Mouse (Mus musculus) liver, embryonic 11.5 days (tissue): ENCODE data around the gene Mxd4. TPM values are rescaled to one million over a fixed set of nuclear protein-coding genes. Genes with fewer than 3 reads are reported as not detected.
A peak's percentile ranks its signal among the peaks of the same experiment; 100 is the strongest.

Source experiments
- ATAC-seq: fragments of 200-750 bp; cut with Nextera tagmentation; replicated peaks from 2 replicates; pipeline ENCODE4 v1.8.0; 2017; ENCODE audit warnings: moderate number of reproducible peaks, mild to moderate bottlenecking, moderate TSS enrichment, moderate library complexity; ENCODE audit not compliant: low FRiP score
- DNase-seq: peaks from one replicate; pipeline ENCODE4 v3.0.0-alpha.2; 2017; ENCODE audit warnings: low spot score
- H3K27ac ChIP-seq: fragments of 300-500 bp; sonication (generic); 2 replicates; pipeline ENCODE4 v1.5.1; 2014; ENCODE audit warnings: mild to moderate bottlenecking, low read depth, low read length, control low read depth
- H3K27me3 ChIP-seq: fragments of 300-500 bp; sonication (generic); replicated peaks from 2 replicates; pipeline ENCODE4 v1.6.1; 2014; ENCODE audit warnings: low read length, mixed read lengths; ENCODE audit not compliant: control insufficient read depth, insufficient read depth
- H3K36me3 ChIP-seq: fragments of 300-500 bp; sonication (generic); 2 replicates; pipeline ENCODE4 v1.6.1; 2014; ENCODE audit warnings: mild to moderate bottlenecking, low read length, moderate library complexity, mixed read lengths; ENCODE audit not compliant: control insufficient read depth, insufficient read depth
- H3K4me1 ChIP-seq: fragments of 300-500 bp; sonication (generic); replicated peaks from 2 replicates; pipeline ENCODE4 v1.6.1; 2014; ENCODE audit warnings: low read length, mixed read lengths; ENCODE audit not compliant: control insufficient read depth, insufficient read depth
- H3K4me2 ChIP-seq: fragments of 300-500 bp; sonication (generic); 2 replicates; pipeline ENCODE4 v1.6.1; 2014; ENCODE audit warnings: mild to moderate bottlenecking, control low read depth, moderate library complexity
- H3K4me3 ChIP-seq: fragments of 300-500 bp; sonication (generic); 2 replicates; pipeline ENCODE4 v1.5.1; 2014; ENCODE audit warnings: low read depth, low read length, control low read depth
- H3K9ac ChIP-seq: fragments of 300-500 bp; sonication (generic); 2 replicates; pipeline ENCODE4 v1.6.1; 2014; ENCODE audit warnings: low read depth, low read length, control low read depth
- H3K9me3 ChIP-seq: fragments of 300-500 bp; sonication (generic); 2 replicates; pipeline ENCODE4 v1.6.1; 2016; ENCODE audit warnings: low read length, inconsistent platforms, mixed read lengths; ENCODE audit not compliant: control insufficient read depth
- WGBS: fragments of 180-500 bp; shearing (Covaris S2); extraction: QIAGEN DNeasy Blood & Tissue Kit; methylation state at CpG from one replicate; pipeline ENCODE4 v1.1.7; 2014; 5-methylcytosine and 5-hydroxymethylcytosine counted together
- polyA plus RNA-seq: library from polyadenylated mRNA; unstranded; fragments of >200 nt; fragmentation: Nextera tagmentation; extraction: Ambion mirVana; gene quantifications from 2 replicates; pipeline ENCODE4 v1.2.1, GENCODE M21; 2014

Mxd4 gene
- polyA plus RNA-seq, 1 experiment from 2014 or later = 12.5 TPM

DNA sequence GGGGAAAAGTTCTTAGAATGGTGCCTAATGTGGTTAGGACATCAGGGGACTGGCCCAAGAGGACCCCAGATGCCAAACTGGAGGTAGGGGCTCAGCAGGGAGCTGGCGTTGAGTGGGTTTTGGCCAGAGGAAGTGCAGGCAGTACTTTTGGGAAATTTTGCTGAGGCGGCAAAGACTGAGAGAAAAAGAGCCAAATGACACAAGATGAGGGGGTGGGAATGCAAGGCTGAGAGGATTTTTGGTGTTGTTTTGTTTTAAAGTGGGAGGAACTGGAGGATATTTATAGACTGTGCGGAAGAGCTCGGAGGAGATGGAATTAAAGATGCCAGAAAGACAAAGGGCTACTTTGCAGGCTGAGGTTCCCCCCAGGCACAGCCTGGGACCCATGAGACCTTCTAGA is 16.8 kb downstream of the Mxd4 start:
- Histone ChIP-seq H3K4me3 (no peak overlapping the region), H3K27me3 (no peaks in the 10 kb centered on the region), H3K9ac (no peak overlapping the region), H3K4me1 (peaks cover 10% of the 10 kb centered on the region), H3K4me2 (no peak overlapping the region), H3K27ac (0 out of 2 replicates have a peak overlapping the region, but pooled peaks have one; percentile 41), H3K9me3 (no peaks in the 10 kb centered on the region), H3K36me3 (peaks cover 3% of the 10 kb centered on the region; the same call in 1 of the 2 replicates)
- no peak for ATAC-seq
- 67% methylated on average over 4 of the region's 4 CpGs for WGBS
- no peak for DNase-seq

DNA sequence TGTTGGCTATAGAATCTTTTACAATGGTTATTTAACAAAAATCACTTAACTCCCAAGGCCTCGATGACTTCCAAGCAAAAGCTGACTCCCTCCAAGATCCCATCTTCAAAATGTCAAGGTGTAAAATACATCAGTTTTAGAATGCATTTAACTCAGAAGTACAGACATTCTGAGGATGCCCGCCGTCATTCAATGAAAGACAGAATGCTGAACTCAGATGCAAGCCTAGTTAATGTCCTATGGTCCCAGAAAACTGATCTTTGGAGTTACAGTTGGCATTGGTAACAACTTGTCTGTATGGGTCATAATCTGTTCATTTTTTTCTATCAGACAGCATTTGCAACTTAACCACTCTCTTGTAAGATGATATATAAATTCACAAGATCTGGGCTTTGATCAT is 17.6 kb downstream of the Mxd4 start:
- no peak for ATAC-seq
- H3K27ac ChIP-seq = peak overlapping the region; percentile 78; the same call in 1 of the 2 replicates
- peaks cover 14% of the 10 kb centered on the region for H3K4me1 ChIP-seq
- peak overlapping the region; percentile 73 for H3K4me2 ChIP-seq
- H3K36me3 ChIP-seq = peaks cover 2% of the 10 kb centered on the region; the same call in 1 of the 2 replicates
- peak overlapping the region; percentile 75 for H3K4me3 ChIP-seq
- DNase-seq = no peak
- H3K9ac ChIP-seq = peak overlapping the region; percentile 65
- no peaks in the 10 kb centered on the region for H3K27me3 ChIP-seq
- H3K9me3 ChIP-seq = no peaks in the 10 kb centered on the region
- WGBS = 67% methylated on average over 3 of the region's 3 CpGs

DNA sequence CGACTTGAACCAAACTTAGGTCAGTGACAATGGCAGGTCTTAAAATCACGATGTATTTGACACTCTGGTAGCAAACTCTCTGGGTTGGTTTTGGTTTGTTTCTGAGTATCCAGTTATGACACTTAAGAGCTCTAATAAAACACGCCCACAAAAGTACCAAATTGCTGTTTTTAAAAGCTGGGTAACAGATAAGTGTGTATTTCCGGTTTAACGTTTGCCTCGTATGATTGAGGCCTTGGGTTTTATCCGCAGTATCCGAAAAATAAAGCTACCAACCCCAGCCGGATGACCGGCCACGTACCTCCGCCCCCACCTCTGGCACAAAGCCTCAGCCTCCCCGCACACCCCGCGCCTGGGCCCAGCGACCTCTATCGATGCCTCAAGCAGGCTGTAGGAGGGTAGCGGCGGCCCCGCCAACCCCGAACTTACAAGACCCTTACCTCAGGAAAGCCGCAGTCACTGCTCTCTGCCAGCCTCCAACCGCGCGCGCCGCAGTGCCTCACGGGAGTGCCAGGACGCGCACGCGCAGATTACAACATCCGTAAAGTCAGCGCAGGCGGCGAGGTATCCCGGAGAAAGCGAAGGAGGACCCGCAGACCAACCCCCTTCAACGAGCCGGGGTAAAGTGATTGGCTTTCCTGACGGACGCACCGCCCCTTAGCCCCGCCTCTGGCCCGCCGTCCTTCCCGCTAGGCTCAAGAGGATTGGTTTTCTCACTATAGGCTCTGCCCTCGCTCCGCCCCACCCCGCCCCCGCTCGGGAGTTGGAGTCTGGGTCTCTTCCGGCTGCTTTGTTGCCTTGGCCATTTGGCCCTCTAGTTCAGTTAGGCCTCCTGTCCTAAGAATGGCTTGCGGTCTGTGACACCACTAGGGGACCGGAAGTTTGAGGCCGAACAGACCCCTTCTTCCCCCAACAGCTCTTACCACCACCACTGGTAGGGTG is 18.3 kb downstream of the Mxd4 start, which contains the start of the genes Poln and Haus3:
Poln (minus strand) TSS at position 499 of the 942 bp plus-strand sequence.
Haus3 (minus strand) TSS at position 578 of the 942 bp plus-strand sequence.
- peak within 1 kb of the TSS; percentile 73 for H3K4me2 ChIP-seq
- peak within 1 kb of the TSS; percentile 91 for H3K27ac ChIP-seq

DNA sequence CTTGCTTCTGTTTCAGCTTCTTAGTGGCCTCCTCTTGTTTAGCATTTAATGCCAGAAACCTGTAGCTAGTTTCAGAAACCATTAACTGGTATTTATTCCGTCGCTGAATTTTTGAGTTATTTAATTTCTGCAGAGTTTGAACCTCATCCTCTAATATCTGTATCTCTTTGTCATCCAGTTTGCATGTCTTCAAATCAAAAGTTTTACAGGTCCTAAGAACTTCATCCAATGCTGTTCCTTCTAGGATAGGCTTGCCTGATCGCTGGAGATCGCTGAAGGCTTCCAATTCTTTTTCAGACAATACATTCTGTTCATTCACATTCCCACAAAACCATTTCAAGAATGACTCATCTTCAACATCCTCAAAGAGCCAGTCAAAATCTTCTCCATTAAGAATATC is 19.7 kb downstream of the Mxd4 start:
- no peaks in the 10 kb centered on the region for H3K27me3 ChIP-seq
- WGBS = 84% methylated on average over 4 of the region's 4 CpGs
- H3K27ac ChIP-seq = no peak overlapping the region
- DNase-seq (no peak), ATAC-seq (no peak)
- no peak overlapping the region for H3K9ac ChIP-seq
- H3K4me1 ChIP-seq = peaks cover 14% of the 10 kb centered on the region
- H3K4me2 ChIP-seq = peak overlapping the region; percentile 64
- H3K9me3 ChIP-seq = no peaks in the 10 kb centered on the region
- peaks cover 3% of the 10 kb centered on the region; the same call in 1 of the 2 replicates for H3K36me3 ChIP-seq
- 0 out of 2 replicates have a peak overlapping the region, but pooled peaks have one; percentile 21 for H3K4me3 ChIP-seq

More for the DNA sequence above, 18.3 kb downstream of the Mxd4 start, which contains the start of the genes Poln and Haus3:
- no peaks in the 10 kb centered on the region for H3K9me3 ChIP-seq
- DNase-seq (peak; percentile 99), ATAC-seq (peak; percentile 100)
- H3K27me3 ChIP-seq = no peaks in the 10 kb centered on the region
- H3K4me3 ChIP-seq = peak within 1 kb of the TSS; percentile 75
- WGBS = under 1% methylated on average over 57 of the region's 57 CpGs
- peaks cover 14% of the 10 kb centered on the region for H3K4me1 ChIP-seq
- H3K9ac ChIP-seq = peak within 1 kb of the TSS; percentile 83
- no peaks in the 10 kb centered on the region; the same call in 1 of the 2 replicates for H3K36me3 ChIP-seq

DNA sequence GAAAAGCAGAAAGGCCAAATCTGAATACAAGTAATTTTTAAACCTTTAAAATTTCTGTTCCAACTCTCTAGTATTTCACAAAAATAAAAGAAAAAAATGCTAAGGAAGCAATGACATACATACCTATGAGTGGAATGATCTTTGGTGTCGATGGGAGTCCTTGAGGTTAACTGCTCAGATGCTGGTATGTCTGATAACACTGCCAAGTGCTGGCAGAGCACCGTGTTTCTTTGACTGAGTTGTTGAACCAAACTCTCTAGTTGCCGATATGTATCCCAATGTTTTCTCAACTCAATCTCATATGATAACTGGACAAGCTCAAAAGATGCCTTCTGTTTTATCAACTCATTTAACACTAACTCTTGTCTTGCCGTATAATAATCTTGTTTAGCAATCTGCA is 21.7 kb downstream of the Mxd4 start:
- Histone ChIP-seq H3K36me3 (peaks cover 3% of the 10 kb centered on the region; the same call in 1 of the 2 replicates), H3K27me3 (no peaks in the 10 kb centered on the region), H3K4me2 (peak overlapping the region; percentile 48), H3K4me1 (peaks cover 14% of the 10 kb centered on the region), H3K9me3 (no peaks in the 10 kb centered on the region), H3K4me3 (peak overlapping the region; percentile 20; the same call in 1 of the 2 replicates), H3K9ac (no peak overlapping the region), H3K27ac (no peak overlapping the region)
- ATAC-seq (no peak), DNase-seq (no peak)
- 43% methylated on average over 4 of the region's 4 CpGs for WGBS

DNA sequence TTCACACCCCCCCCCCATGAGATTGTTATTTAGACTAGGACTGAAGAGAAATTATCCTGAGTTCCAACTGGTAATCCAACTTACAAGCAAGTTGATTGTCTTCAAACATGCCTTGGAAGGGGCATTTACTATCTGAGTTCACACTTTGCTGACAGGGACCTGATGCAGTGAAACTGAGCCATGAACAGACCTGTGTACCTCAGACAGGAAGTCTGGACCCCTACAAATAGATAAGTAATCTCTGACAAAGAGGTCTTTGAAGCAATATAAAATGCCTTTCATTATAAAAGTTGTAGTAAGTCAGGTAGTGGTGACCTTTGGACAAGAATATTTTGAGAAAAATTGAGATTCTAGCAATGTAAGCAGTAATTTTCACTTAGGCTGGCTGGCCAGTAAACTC is 39.0 kb downstream of the Mxd4 start:
- Histone ChIP-seq H3K4me3 (no peak overlapping the region), H3K4me1 (no peaks in the 10 kb centered on the region), H3K4me2 (no peak overlapping the region), H3K36me3 (no peaks in the 10 kb centered on the region; the same call in 1 of the 2 replicates), H3K9ac (no peak overlapping the region), H3K27me3 (no peaks in the 10 kb centered on the region), H3K27ac (no peak overlapping the region), H3K9me3 (no peaks in the 10 kb centered on the region)
- DNase-seq = no peak
- no peak for ATAC-seq

DNA sequence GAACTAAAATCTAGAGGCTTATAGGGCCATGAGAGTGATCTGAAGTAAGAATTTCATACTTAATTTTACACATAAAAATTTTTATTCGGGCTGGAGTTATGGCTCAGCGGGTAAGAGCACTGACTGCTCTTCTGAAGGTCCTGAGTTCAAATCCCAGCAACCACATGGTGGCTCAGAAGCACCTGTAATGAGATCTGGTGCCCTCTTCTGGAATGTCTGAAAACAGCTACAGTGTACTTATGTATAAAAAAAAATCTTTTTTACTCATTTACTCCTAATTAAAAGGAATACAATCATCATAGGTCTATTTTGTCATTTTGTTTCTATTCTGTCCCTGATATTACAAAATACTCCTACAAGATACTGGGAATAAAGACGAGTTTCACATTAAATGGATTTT is 40.0 kb downstream of the Mxd4 start:
- no peak overlapping the region for H3K4me3 ChIP-seq
- DNase-seq = no peak
- no peaks in the 10 kb centered on the region for H3K4me1 ChIP-seq
- H3K4me2 ChIP-seq = no peak overlapping the region
- no peak overlapping the region for H3K27ac ChIP-seq
- WGBS = 82% methylated on average over 3 of the region's 3 CpGs
- H3K9me3 ChIP-seq = no peaks in the 10 kb centered on the region
- H3K27me3 ChIP-seq = no peaks in the 10 kb centered on the region
- no peak overlapping the region for H3K9ac ChIP-seq
- ATAC-seq = no peak
- no peaks in the 10 kb centered on the region for H3K36me3 ChIP-seq

DNA sequence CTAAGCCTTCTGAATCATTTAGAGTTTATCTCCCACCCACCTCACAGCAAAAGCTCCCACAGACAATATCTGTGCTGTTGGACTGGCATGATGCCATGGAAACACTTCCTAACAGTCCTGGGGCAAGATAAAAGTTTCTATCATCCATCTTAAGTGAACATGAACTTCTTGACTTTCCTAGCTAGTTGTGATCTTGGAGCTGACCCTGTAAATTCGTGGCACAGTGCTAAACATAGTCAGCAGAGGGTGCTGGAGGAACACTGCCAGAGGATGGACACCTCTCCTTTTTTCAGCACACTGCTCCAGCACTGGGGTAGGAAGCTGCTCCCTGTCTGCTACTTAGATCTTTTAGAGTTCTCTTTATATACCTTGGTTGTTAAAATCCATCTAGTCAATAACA is 47.8 kb downstream of the Mxd4 start:
- no peak overlapping the region for H3K4me2 ChIP-seq
- H3K27me3 ChIP-seq = no peaks in the 10 kb centered on the region
- H3K27ac ChIP-seq = no peak overlapping the region
- no peaks in the 10 kb centered on the region for H3K4me1 ChIP-seq
- H3K9me3 ChIP-seq = no peaks in the 10 kb centered on the region
- H3K4me3 ChIP-seq = no peak overlapping the region
- DNase-seq (no peak), ATAC-seq (no peak)
- no peak overlapping the region for H3K9ac ChIP-seq
- H3K36me3 ChIP-seq = no peaks in the 10 kb centered on the region
- WGBS = 5% methylated on average over 1 of the region's 1 CpGs
